Mouse (Mus musculus) liver, adult 2 months (tissue): ENCODE measurements at regions not wholly inside any gene's neighbourhood (a gene's known extent, or its start where the extent isn't known, plus 50 kb on each side); places are given as distances from the start of the nearest gene placed in this dataset.

Source experiments
- DNase-seq: peaks from one replicate; pipeline ENCODE4 v3.0.0-alpha.2; 2011; ENCODE audit warnings: low read depth, low spot score; ENCODE audit errors: extremely low read depth
- H3K27ac ChIP-seq: fragments of 200-500 bp; replicated peaks from 2 replicates; pipeline ENCODE4 v1.5.1; 2012; ENCODE audit warnings: low read depth, mild to moderate bottlenecking, control low read depth, inconsistent platforms, low read length; ENCODE audit not compliant: insufficient read depth
- H3K27me3 ChIP-seq: fragments of 200-500 bp; 2 replicates; pipeline ENCODE4 v1.6.1; 2012; ENCODE audit warnings: mild to moderate bottlenecking, moderate library complexity, low read length, inconsistent platforms; ENCODE audit not compliant: control insufficient read depth, insufficient read depth
- H3K36me3 ChIP-seq: fragments of 200-500 bp; 2 replicates; pipeline ENCODE4 v1.6.1; 2012; ENCODE audit warnings: low read length, inconsistent platforms; ENCODE audit not compliant: control insufficient read depth, insufficient read depth
- H3K4me1 ChIP-seq: fragments of 200-500 bp; 2 replicates; pipeline ENCODE4 v1.6.1; 2011; ENCODE audit warnings: low read length; ENCODE audit not compliant: control insufficient read depth, insufficient read depth
- H3K4me3 ChIP-seq: fragments of 200-500 bp; 2 replicates; pipeline ENCODE4 v1.5.1; 2011; ENCODE audit warnings: low read depth, mild to moderate bottlenecking, control low read depth, low read length, moderate library complexity; ENCODE audit not compliant: insufficient read depth
- H3K79me2 ChIP-seq: fragments of 200-500 bp; 2 replicates; pipeline ENCODE4 v1.6.1; 2012; ENCODE audit warnings: inconsistent platforms, mild to moderate bottlenecking, low read length, moderate library complexity; ENCODE audit not compliant: control insufficient read depth, insufficient read depth
- H3K9ac ChIP-seq: fragments of 200-500 bp; 2 replicates; pipeline ENCODE4 v1.6.1; 2012; ENCODE audit warnings: low read depth, mild to moderate bottlenecking, control low read depth, inconsistent platforms, low read length
- CTCF ChIP-seq: fragments of 200-500 bp; IDR thresholded peaks from 2 replicates; pipeline ENCODE4 v1.5.1; 2011; ENCODE audit warnings: low read depth, low read length, control low read depth
- POLR2A ChIP-seq: fragments of 200-500 bp; IDR thresholded peaks from 2 replicates; pipeline ENCODE4 v1.6.1; 2011; ENCODE audit warnings: low read length, control low read depth; ENCODE audit not compliant: insufficient read depth; ENCODE audit errors: extremely low read depth
- WGBS: fragments of 180-500 bp; shearing (Covaris S2); methylation state at CpG from one replicate; pipeline ENCODE4 v1.1.7; 2018; 5-methylcytosine and 5-hydroxymethylcytosine counted together

- TF ChIP-seq POLR2A (no peak), CTCF (no peak)
- no peak for DNase-seq
- H3K36me3 ChIP-seq: no peaks in the 10 kb centered on the region
- H3K27ac ChIP-seq: no peak overlapping the region
- no peaks in the 10 kb centered on the region for H3K4me1 ChIP-seq
- no peak overlapping the region for H3K4me3 ChIP-seq
- H3K27me3 ChIP-seq: no peaks in the 10 kb centered on the region
- no peak overlapping the region for H3K9ac ChIP-seq
- WGBS: 86% methylated on average over 7 of the region's 7 CpGs
- no peaks in the 10 kb centered on the region for H3K79me2 ChIP-seq
Observed at GRCm38 (mm10) chr13:41554401-41554800, 51.3 kb upstream of the Tmem170b start.
